Mouse (Mus musculus): Measurements from ENCODE around the gene Gnat2. TPM values are rescaled to one million over a fixed set of nuclear protein-coding genes. Genes with fewer than 3 reads are reported as not detected.

The Gnat2 gene
- polyA plus RNA-seq, 1 experiment from 2014 or later, result 0.97 TPM

- H3K36me3 ChIP-seq (ENCODE audit: insufficient read depth), result peaks cover 82% of the 10 kb centered on the region
These were observed 21.2 kb downstream of the Gnat2 start for GRCm38 (mm10) chr3:108113591-108114289.

GRCm38 (mm10) chr3:108117465-108117864 is 24.9 kb downstream of the Gnat2 start:
- H3K27ac ChIP-seq (ENCODE audit: low read depth), result no peak overlapping the region
- TF ChIP-seq CTCF (IDR thresholded peaks at IDR 0.05; ENCODE audit: low read depth), result no peak
- H3K27me3 ChIP-seq (ENCODE audit: insufficient read depth, low read length), result no peaks in the 10 kb centered on the region
- peaks cover 80% of the 10 kb centered on the region for H3K36me3 ChIP-seq (ENCODE audit: insufficient read depth)
- no peaks in the 10 kb centered on the region for H3K4me1 ChIP-seq (ENCODE audit: insufficient read depth)
- no peaks in the 10 kb centered on the region for H3K9me3 ChIP-seq (ENCODE audit: low read depth, low read length)
- ATAC-seq (ENCODE audit: insufficient read depth) (no peak), DNase-seq (no peak)
- 91% methylated on average over 6 of the region's 6 CpGs for WGBS
- H3K9ac ChIP-seq, result no peak overlapping the region
- H3K4me2 ChIP-seq, result no peak overlapping the region
- no peak overlapping the region for H3K4me3 ChIP-seq (ENCODE audit: low read depth, low read length)

More at GRCm38 (mm10) chr3:108113591-108114289, 21.2 kb downstream of the Gnat2 start:
- H3K27ac ChIP-seq (ENCODE audit: low read depth), result no peak overlapping the region
- no peak overlapping the region for H3K4me2 ChIP-seq
- H3K4me1 ChIP-seq (ENCODE audit: insufficient read depth), result no peaks in the 10 kb centered on the region
- ATAC-seq (ENCODE audit: insufficient read depth) (no peak), DNase-seq (no peak)
- no peak for TF ChIP-seq CTCF (IDR thresholded peaks at IDR 0.05; ENCODE audit: low read depth)
- no peaks in the 10 kb centered on the region for H3K27me3 ChIP-seq (ENCODE audit: insufficient read depth, low read length)
- H3K9ac ChIP-seq, result no peak overlapping the region
- H3K4me3 ChIP-seq (ENCODE audit: low read depth, low read length), result no peak overlapping the region
- 81% methylated on average over 7 of the region's 7 CpGs for WGBS
- H3K9me3 ChIP-seq (ENCODE audit: low read depth, low read length), result no peaks in the 10 kb centered on the region

GRCm38 (mm10) chr3:108121101-108121500 is 28.5 kb downstream of the Gnat2 start:
- Histone ChIP-seq H3K4me1 (ENCODE audit: insufficient read depth) (no peaks in the 10 kb centered on the region), H3K9me3 (ENCODE audit: low read depth, low read length) (no peaks in the 10 kb centered on the region), H3K4me3 (ENCODE audit: low read depth, low read length) (no peak overlapping the region), H3K27ac (ENCODE audit: low read depth) (no peak overlapping the region), H3K27me3 (ENCODE audit: insufficient read depth, low read length) (no peaks in the 10 kb centered on the region), H3K4me2 (no peak overlapping the region), H3K9ac (no peak overlapping the region), H3K36me3 (ENCODE audit: insufficient read depth) (peaks cover 63% of the 10 kb centered on the region)
- TF ChIP-seq CTCF (IDR thresholded peaks at IDR 0.05; ENCODE audit: low read depth), result no peak
- no peak for ATAC-seq (ENCODE audit: insufficient read depth)
- 70% methylated on average over 3 of the region's 3 CpGs for whole genome bisulfite sequencing
- no peak for DNase-seq

- WGBS, result 81% methylated on average over 5 of the region's 5 CpGs
- DNase-seq, result no peak
- no peaks in the 10 kb centered on the region for H3K27me3 ChIP-seq (ENCODE audit: insufficient read depth, low read length)
- ATAC-seq (ENCODE audit: insufficient read depth), result no peak
- no peaks in the 10 kb centered on the region for H3K4me1 ChIP-seq (ENCODE audit: insufficient read depth)
- no peak overlapping the region for H3K27ac ChIP-seq (ENCODE audit: low read depth)
- TF ChIP-seq CTCF (IDR thresholded peaks at IDR 0.05; ENCODE audit: low read depth), result no peak
- no peak overlapping the region for H3K4me2 ChIP-seq
- no peak overlapping the region for H3K4me3 ChIP-seq (ENCODE audit: low read depth, low read length)
- no peaks in the 10 kb centered on the region for H3K9me3 ChIP-seq (ENCODE audit: low read depth, low read length)
- H3K36me3 ChIP-seq (ENCODE audit: insufficient read depth), result peaks cover 44% of the 10 kb centered on the region
- H3K9ac ChIP-seq, result no peak overlapping the region
These were observed 30.7 kb downstream of the Gnat2 start for GRCm38 (mm10) chr3:108123242-108123641.

- Histone ChIP-seq H3K4me2 (no peak overlapping the region), H3K27ac (ENCODE audit: low read depth) (no peak overlapping the region), H3K9ac (no peak overlapping the region), H3K36me3 (ENCODE audit: insufficient read depth) (peaks cover 36% of the 10 kb centered on the region), H3K4me1 (ENCODE audit: insufficient read depth) (no peaks in the 10 kb centered on the region), H3K9me3 (ENCODE audit: low read depth, low read length) (no peaks in the 10 kb centered on the region), H3K27me3 (ENCODE audit: insufficient read depth, low read length) (no peaks in the 10 kb centered on the region), H3K4me3 (ENCODE audit: low read depth, low read length) (no peak overlapping the region)
- ATAC-seq (ENCODE audit: insufficient read depth) (no peak), DNase-seq (no peak)
- TF ChIP-seq CTCF (IDR thresholded peaks at IDR 0.05; ENCODE audit: low read depth), result no peak
- 30% methylated on average over 1 of the region's 1 CpGs for WGBS
These were observed 31.5 kb downstream of the Gnat2 start for GRCm38 (mm10) chr3:108124131-108124530.

GRCm38 (mm10) chr3:108126327-108126726 is 33.7 kb downstream of the Gnat2 start:
- DNase-seq, result no peak
- Histone ChIP-seq H3K9ac (no peak overlapping the region), H3K36me3 (ENCODE audit: insufficient read depth) (peaks cover 21% of the 10 kb centered on the region), H3K4me3 (ENCODE audit: low read depth, low read length) (no peak overlapping the region), H3K4me2 (no peak overlapping the region), H3K9me3 (ENCODE audit: low read depth, low read length) (no peaks in the 10 kb centered on the region), H3K4me1 (ENCODE audit: insufficient read depth) (no peaks in the 10 kb centered on the region), H3K27ac (ENCODE audit: low read depth) (no peak overlapping the region), H3K27me3 (ENCODE audit: insufficient read depth, low read length) (no peaks in the 10 kb centered on the region)
- 81% methylated on average over 3 of the region's 3 CpGs for WGBS
- no peak for ATAC-seq (ENCODE audit: insufficient read depth)
- TF ChIP-seq CTCF (IDR thresholded peaks at IDR 0.05; ENCODE audit: low read depth), result no peak

- H3K36me3 ChIP-seq (ENCODE audit: insufficient read depth), result 0 out of 2 replicates have a peak, but pooled peaks cover 2% of the 10 kb centered on the region
- no peak for ATAC-seq (ENCODE audit: insufficient read depth)
- H3K4me1 ChIP-seq (ENCODE audit: insufficient read depth), result no peaks in the 10 kb centered on the region
- TF ChIP-seq CTCF (IDR thresholded peaks at IDR 0.05; ENCODE audit: low read depth), result no peak
- DNase-seq, result no peak
- 69% methylated on average over 5 of the region's 5 CpGs for WGBS
- no peak overlapping the region for H3K27ac ChIP-seq (ENCODE audit: low read depth)
- H3K27me3 ChIP-seq (ENCODE audit: insufficient read depth, low read length), result no peaks in the 10 kb centered on the region
- H3K4me2 ChIP-seq, result no peak overlapping the region
- H3K9ac ChIP-seq, result no peak overlapping the region
- H3K4me3 ChIP-seq (ENCODE audit: low read depth, low read length), result no peak overlapping the region
- H3K9me3 ChIP-seq (ENCODE audit: low read depth, low read length), result no peaks in the 10 kb centered on the region
These were observed 35.9 kb downstream of the Gnat2 start for GRCm38 (mm10) chr3:108128520-108128919.

All from lung, embryonic 14.5 days (tissue).